Mouse (Mus musculus) adrenal gland, adult 10 weeks (tissue): Measurements from ENCODE around the gene Rps25. TPM values are rescaled to one million over a fixed set of nuclear protein-coding genes. Genes with fewer than 3 reads are reported as not detected.

Source experiments
- polyA plus RNA-seq: library from polyadenylated mRNA; stranded (reverse); fragments of 350-450 nt; fragmentation: Illumina TruSeq; extraction: RNeasy Lipid Tissue Mini Kit (QIAGEN cat#74804); gene quantifications from one replicate; pipeline ENCODE4 v1.2.3, GENCODE M21; 2014; ENCODE audit warnings: low read depth, low replicate concordance

Rps25 gene
- 681 TPM for polyA plus RNA-seq

GRCm38 (mm10) chr9:44406906-44407751, at the start of gene Rps25, which contains the start of gene Trappc4:
TSS of gene Rps25 (plus strand) at chr9:44407139.
TSS of gene Trappc4 (minus strand) at chr9:44407600.

GRCm38 (mm10) chr9:44361190-44361917, 45.6 kb upstream of the Rps25 start, which contains the start of gene Vps11:
TSS of gene Vps11 (minus strand) at chr9:44361670.

GRCm38 (mm10) chr9:44379054-44379834, 27.7 kb upstream of the Rps25 start, which contains the start of gene Hyou1:
TSS of gene Hyou1 (plus strand) at chr9:44379490.

GRCm38 (mm10) chr9:44396684-44397411, 10.1 kb upstream of the Rps25 start, which contains the start of gene Slc37a4:
TSS of gene Slc37a4 (plus strand) at chr9:44396852.

GRCm38 (mm10) chr9:44418519-44419385, 11.8 kb downstream of the Rps25 start, which contains the start of gene Ccdc84:
TSS of gene Ccdc84 (minus strand) at chr9:44418569.

GRCm38 (mm10) chr9:44440961-44441360, 34.0 kb downstream of the Rps25 start, which contains the start of gene Foxr1:
TSS of gene Foxr1 (minus strand) at chr9:44441136.

GRCm38 (mm10) chr9:44454891-44455220, 47.9 kb downstream of the Rps25 start, which contains the start of gene Upk2:
TSS of gene Upk2 (minus strand) at chr9:44454976.

Other genes with a start within 250 kb of the Rps25 start
- 31.5 TPM for gene Cbl, start 173.1 kb upstream of the Rps25 start, polyA plus RNA-seq
- gene Ccdc153, start 166.5 kb upstream of the Rps25 start, polyA plus RNA-seq, result not detected
- not detected for gene Pdzd3, start 155.7 kb upstream of the Rps25 start, polyA plus RNA-seq
- gene Nlrx1, start 138.5 kb upstream of the Rps25 start, polyA plus RNA-seq, result 0.35 TPM
- 1.7 TPM for gene Abcg4, start 118.5 kb upstream of the Rps25 start, polyA plus RNA-seq
- 17.7 TPM for gene Hinfp, start 101.5 kb upstream of the Rps25 start, polyA plus RNA-seq
- 2.2 TPM for gene C2cd2l, start 86.9 kb upstream of the Rps25 start, polyA plus RNA-seq
- 12.7 TPM for gene Dpagt1, start 81.1 kb upstream of the Rps25 start, polyA plus RNA-seq
- 2.9 TPM for gene H2afx, start 72.4 kb upstream of the Rps25 start, polyA plus RNA-seq
- gene Hmbs, start 62.9 kb upstream of the Rps25 start, polyA plus RNA-seq, result 50.5 TPM
- gene Vps11, start 45.5 kb upstream of the Rps25 start, polyA plus RNA-seq, result 25.8 TPM
- 25.3 TPM for gene Hyou1, start 27.6 kb upstream of the Rps25 start, polyA plus RNA-seq
- 4.2 TPM for gene Slc37a4, start 10.3 kb upstream of the Rps25 start, polyA plus RNA-seq
- 64.7 TPM for gene Trappc4, start 461 bp downstream of the Rps25 start, polyA plus RNA-seq
- gene Ccdc84, start 11.4 kb downstream of the Rps25 start, polyA plus RNA-seq, result 7.0 TPM
- gene Foxr1, start 34.0 kb downstream of the Rps25 start, polyA plus RNA-seq, result not detected
- not detected for gene Upk2, start 47.8 kb downstream of the Rps25 start, polyA plus RNA-seq
- 1.7 TPM for gene Bcl9l, start 75.7 kb downstream of the Rps25 start, polyA plus RNA-seq
- not detected for gene Cxcr5, start 154.7 kb downstream of the Rps25 start, polyA plus RNA-seq
- 279 TPM for gene Ddx6, start 197.8 kb downstream of the Rps25 start, polyA plus RNA-seq